Mouse (Mus musculus) right cerebral cortex, postnatal 10 days (tissue): ENCODE data around the gene Bub3.

Source experiments
- DNase-seq, 2 experiments: peaks; one replicate each; pipeline ENCODE4 v3.0.0; 2021; ENCODE audit warnings: low spot score in 2 of 2

The Bub3 gene

GRCm38 (mm10) chr7:131556116-131556515 is 3.9 kb upstream of the Bub3 start:
- DNase-seq, result no peak

GRCm38 (mm10) chr7:131556541-131557271 is 3.3 kb upstream of the Bub3 start:
- peak in 1 of 2 experiments; percentile 33 for DNase-seq

DNA sequence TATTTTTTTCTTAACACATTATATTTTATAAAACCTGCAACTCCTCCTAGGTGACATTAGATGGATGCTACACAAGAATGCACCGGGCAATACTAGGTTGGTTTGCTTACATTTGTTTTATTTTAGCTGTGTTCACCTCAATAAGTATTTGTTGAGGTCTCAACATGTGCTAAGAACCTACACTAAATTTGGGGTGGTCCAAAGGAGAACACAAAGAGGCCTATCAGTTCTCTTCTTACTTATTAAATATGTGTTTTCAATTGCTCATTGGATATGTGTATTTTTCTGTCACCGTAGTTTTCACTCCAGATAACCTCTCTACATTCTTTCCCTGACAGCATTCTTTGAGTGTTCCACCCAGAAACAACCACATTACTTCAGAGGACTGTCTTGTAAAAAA is 2.3 kb upstream of the Bub3 start:
- no peak for DNase-seq

DNA sequence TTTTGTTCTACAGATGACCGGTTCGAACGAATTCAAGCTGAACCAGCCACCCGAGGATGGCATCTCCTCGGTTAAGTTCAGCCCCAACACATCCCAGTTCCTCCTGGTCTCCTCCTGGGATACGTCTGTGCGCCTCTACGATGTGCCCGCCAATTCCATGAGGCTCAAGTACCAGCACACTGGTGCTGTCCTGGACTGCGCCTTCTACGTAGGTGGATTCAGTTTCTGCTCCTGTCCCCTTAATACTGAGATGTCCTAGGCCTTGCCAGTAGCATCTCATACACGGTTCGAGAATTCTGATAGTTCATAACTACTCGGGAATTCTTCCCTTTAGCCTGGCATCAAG is 648 bp downstream of the Bub3 start:
- no peak for DNase-seq

GRCm38 (mm10) chr7:131575246-131575645 is 15.2 kb downstream of the Bub3 start:
- DNase-seq, result no peak

DNA sequence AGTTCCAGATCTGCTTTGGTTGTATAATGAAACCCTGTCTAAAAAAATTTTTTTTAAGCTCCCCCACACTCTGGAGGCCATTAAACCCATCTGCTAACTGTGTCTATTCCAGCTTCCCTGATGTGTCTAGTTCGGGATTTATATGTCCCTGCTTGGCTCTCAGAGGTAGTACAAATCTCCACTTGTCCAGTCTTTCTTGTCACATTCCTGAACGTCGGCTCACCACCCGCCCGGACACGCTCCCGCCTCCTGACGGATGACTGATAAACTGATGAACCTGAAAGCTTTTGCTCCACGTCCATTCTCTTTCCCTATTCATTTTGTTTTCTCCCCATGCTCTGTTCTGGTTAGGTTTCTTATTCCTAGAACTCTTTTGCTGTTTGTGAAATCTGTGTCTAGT is 22.2 kb downstream of the Bub3 start:
- DNase-seq, result no peak

- DNase-seq, result no peak
Observed at GRCm38 (mm10) chr7:131585551-131585950, 25.5 kb downstream of the Bub3 start.

GRCm38 (mm10) chr7:131597779-131598482 is 37.9 kb downstream of the Bub3 start:
- peak; percentile 23 to 24 for DNase-seq

DNA sequence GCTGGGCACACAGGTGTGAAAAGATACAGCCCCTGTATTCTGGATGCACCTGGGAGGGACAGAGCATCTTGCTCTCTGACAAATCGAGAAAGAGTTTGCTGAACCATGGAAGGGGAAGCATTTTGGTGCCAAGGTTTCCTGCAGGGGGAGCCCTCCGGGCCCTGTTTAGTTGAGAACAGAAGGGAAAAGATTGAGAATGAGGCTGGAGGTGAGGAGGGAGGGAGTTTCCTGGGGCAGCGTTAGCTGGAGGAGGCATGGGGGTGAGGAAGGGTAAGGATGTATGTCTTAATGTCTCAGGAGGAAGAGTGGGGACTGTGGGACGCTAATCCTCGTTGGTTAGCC is 38.4 kb downstream of the Bub3 start:
- DNase-seq, result peak; percentile 28 to 37

DNA sequence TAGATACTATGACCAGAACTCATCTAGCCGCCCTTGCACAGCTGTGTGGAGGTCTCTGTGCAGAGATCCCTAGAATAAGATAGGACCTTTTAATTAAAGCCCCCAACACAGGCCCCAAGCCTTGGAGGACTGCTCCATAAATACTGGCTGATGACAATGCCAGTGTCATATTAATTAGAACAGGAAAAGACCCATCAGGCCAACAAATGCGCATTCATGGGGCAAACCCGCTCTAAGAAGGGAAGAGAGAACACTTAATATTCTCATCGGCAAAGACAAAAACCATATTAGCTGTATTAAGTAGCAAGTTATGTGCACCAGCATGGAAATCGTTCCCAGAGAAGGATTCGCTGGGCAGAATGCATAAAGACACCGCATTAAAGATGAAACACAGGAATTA is 42.1 kb downstream of the Bub3 start:
- no peak for DNase-seq

- DNase-seq, result no peak
Observed at GRCm38 (mm10) chr7:131603186-131603585, 43.2 kb downstream of the Bub3 start.

DNA sequence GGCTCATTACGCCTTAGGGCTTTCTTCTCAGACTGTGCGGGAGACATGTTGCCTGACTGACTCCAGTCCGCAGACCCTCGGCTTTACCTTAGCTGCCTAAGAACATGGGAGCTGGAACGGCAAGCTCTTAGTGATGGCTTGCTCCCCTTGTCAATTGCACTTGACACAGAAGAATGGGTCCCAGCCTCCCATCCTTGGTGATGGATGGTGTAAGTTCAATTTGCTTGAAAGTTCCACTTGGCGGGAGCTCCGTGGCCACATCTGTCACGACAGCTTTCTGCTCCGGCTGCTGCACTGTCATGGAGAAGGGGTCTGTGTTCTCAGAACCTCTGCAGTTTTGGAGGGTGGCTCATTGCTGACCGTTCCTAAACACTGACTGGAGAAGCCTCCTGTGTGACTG is 44.9 kb downstream of the Bub3 start:
- no peak for DNase-seq

- DNase-seq, result no peak
Observed at GRCm38 (mm10) chr7:131605481-131605880, 45.5 kb downstream of the Bub3 start.

- no peak for DNase-seq
Observed at GRCm38 (mm10) chr7:131608049-131608448, 48.0 kb downstream of the Bub3 start.

GRCm38 (mm10) chr7:131609677-131610076 is 49.7 kb downstream of the Bub3 start:
- no peak for DNase-seq
